Mouse (Mus musculus): ENCODE measurements around the gene Ctsj. TPM values are rescaled to one million over a fixed set of nuclear protein-coding genes. Genes with fewer than 3 reads are reported as not detected.
"Not testable (repeated sequence)": the region's sequence is repeated elsewhere in the genome, so short reads cannot be mapped to it uniquely, and the experiment has no call there.

The Ctsj gene
- not detected in 2 replicates for polyA plus RNA-seq (2015; fragmentation: Nextera tagmentation; extraction: Ambion mirVana)

DNA sequence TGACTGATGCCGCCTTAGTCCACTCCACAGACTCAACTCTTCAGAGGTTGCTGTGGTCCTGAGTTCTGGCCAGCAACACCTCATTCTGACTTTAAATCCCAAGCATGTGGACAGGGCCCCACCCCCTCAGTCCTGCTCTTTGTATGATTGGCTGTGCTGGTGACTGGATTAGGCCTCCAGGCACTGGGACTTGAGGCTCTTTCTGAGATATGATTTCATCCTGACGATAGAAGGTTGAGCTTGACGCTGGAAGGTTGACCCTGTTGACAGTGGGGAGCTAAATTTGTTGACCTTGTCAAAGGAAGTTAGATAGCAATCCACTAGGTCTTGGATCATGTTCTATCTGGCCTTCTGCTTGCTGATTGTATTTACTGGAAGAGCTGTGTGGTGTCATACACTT, at the start of gene Ctsj:
Ctsj (minus strand) TSS at position 101 of the 400 bp plus-strand sequence.
- Histone ChIP-seq H3K4me3 (replicated peaks) (no peak within 1 kb of the TSS), H3K9me3 (replicated peaks) (peaks cover 21% of the 10 kb centered on the region), H3K9ac (replicated peaks) (no peak within 1 kb of the TSS), H3K27ac (replicated peaks) (no peak within 1 kb of the TSS), H3K4me1 (no peaks in the 10 kb centered on the region), H3K36me3 (no peaks in the 10 kb centered on the region), H3K27me3 (replicated peaks) (no peaks in the 10 kb centered on the region), H3K4me2 (no peak within 1 kb of the TSS)
- 81% methylated on average over 3 of the region's 3 CpGs for WGBS
- no peak for ATAC-seq (ENCODE audit: low FRiP score)

DNA sequence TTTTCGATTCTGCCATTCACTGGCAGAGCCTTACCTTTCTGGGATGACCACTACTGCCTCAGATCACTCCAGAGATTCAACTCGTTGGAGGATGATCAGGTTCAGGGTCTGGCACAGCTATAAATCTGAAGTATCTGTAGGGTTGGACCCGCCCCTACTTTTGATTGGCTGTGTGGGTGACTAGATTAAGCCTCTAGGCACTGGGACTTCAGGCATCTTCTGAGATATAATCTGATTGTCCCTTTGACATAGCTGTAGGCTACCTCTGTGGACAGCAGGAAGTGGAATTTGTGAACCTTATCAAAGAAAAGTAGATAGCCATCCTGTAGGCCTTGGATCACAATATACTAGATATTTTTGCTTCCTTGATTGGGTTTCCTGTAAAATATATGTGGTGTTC, 34.8 kb upstream of the Ctsj start, which contains the start of gene Ctsq:
Ctsq (minus strand) TSS at position 101 of the 400 bp plus-strand sequence.
- H3K4me3 ChIP-seq (replicated peaks), result no peak within 1 kb of the TSS
- H3K4me2 ChIP-seq, result no peak within 1 kb of the TSS
- no peak for ATAC-seq (ENCODE audit: low FRiP score)
- no peaks in the 10 kb centered on the region for H3K27me3 ChIP-seq (replicated peaks)
- no peak within 1 kb of the TSS for H3K27ac ChIP-seq (replicated peaks)
- no peaks in the 10 kb centered on the region for H3K4me1 ChIP-seq
- H3K36me3 ChIP-seq, result no peaks in the 10 kb centered on the region
- 0 out of 2 replicates have a peak, but pooled peaks cover 7% of the 10 kb centered on the region for H3K9me3 ChIP-seq (replicated peaks)
- 57% methylated on average over 3 of the region's 3 CpGs for WGBS
- no peak within 1 kb of the TSS for H3K9ac ChIP-seq (replicated peaks)

DNA sequence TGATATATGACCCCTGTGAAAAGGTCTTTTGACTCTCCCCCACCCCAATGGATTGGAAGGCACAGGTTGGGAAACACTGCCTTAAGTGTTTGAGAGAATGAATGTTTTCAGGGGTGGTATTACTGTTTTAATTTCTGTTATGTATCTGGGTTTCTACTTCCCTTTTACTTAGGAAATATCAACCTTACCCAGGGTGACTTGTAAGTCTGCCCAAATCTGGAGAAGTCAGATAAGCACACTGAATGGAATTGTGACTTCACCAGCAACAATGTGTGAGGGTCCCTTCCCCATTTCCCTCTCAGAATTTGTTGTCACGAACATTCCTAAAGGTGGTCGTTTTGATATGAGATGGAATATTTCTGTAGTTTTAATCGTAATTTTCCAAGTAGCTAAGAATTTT, 17.0 kb upstream of the Ctsj start:
- no peak overlapping the region for H3K4me3 ChIP-seq (replicated peaks)
- 0 out of 2 replicates have a peak, but pooled peaks cover 3% of the 10 kb centered on the region for H3K9me3 ChIP-seq (replicated peaks)
- ATAC-seq (ENCODE audit: low FRiP score), result no peak

DNA sequence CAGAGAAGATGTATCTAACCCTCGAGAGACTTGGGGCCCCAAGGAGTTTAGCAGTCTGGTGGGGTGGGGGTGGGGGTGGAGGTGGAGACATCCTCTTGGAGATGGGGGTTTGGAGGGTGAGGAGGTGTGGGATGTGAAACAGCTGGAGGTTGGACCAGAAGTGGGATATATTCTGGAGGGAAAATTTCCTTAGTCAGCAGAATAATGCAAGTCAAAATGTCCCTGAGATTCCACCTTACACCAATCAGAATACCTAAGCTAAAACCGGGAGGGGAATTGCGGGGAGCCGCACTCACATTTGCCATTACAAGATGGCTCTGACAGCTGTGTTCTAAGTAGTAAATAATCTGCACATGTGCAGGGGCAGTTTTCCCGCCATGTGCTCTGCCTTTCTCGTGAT, 16.1 kb upstream of the Ctsj start:
- no peak overlapping the region for H3K27ac ChIP-seq (replicated peaks)
- H3K4me2 ChIP-seq, result no peak overlapping the region
- no peak for ATAC-seq (ENCODE audit: low FRiP score)
- no peak overlapping the region for H3K4me3 ChIP-seq (replicated peaks)
- 84% methylated on average over 6 of the region's 6 CpGs for WGBS
- H3K27me3 ChIP-seq (replicated peaks), result no peaks in the 10 kb centered on the region
- H3K9ac ChIP-seq (replicated peaks), result no peak overlapping the region
- 0 out of 2 replicates have a peak, but pooled peaks cover 3% of the 10 kb centered on the region for H3K9me3 ChIP-seq (replicated peaks)
- no peaks in the 10 kb centered on the region for H3K36me3 ChIP-seq
- no peaks in the 10 kb centered on the region for H3K4me1 ChIP-seq

More for the DNA sequence above, 17.0 kb upstream of the Ctsj start:
- Histone ChIP-seq H3K27ac (replicated peaks) (no peak overlapping the region), H3K36me3 (no peaks in the 10 kb centered on the region), H3K4me2 (no peak overlapping the region), H3K4me1 (no peaks in the 10 kb centered on the region), H3K27me3 (replicated peaks) (no peaks in the 10 kb centered on the region), H3K9ac (replicated peaks) (no peak overlapping the region)
- 84% methylated on average over 3 of the region's 3 CpGs for WGBS

DNA sequence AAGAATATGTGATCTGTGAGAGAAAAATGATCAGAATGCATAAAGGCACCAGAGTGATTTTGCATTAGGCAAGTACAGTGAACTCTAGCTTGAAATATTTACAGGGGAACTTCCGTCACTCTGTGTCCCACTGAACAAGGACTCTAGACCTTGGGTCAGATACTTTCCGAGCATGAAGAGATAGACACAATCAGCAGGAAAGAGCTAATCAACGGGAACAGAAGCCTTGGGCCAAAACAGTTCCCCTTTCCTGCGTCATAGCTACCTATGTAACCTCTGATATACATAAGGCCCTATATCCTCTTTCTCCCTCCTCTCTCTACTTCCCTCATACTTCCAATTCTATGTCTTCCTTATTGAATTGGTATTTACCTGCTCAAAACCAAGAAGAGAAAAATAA, 4.4 kb upstream of the Ctsj start:
- no peak overlapping the region for H3K9ac ChIP-seq (replicated peaks)
- WGBS, result 78% methylated on average over 4 of the region's 4 CpGs
- no peaks in the 10 kb centered on the region for H3K36me3 ChIP-seq
- H3K4me1 ChIP-seq, result no peaks in the 10 kb centered on the region
- H3K9me3 ChIP-seq (replicated peaks), result peaks cover 22% of the 10 kb centered on the region
- H3K4me3 ChIP-seq (replicated peaks), result no peak overlapping the region
- H3K27ac ChIP-seq (replicated peaks), result no peak overlapping the region
- no peak for ATAC-seq (ENCODE audit: low FRiP score)
- H3K4me2 ChIP-seq, result no peak overlapping the region
- no peaks in the 10 kb centered on the region for H3K27me3 ChIP-seq (replicated peaks)

DNA sequence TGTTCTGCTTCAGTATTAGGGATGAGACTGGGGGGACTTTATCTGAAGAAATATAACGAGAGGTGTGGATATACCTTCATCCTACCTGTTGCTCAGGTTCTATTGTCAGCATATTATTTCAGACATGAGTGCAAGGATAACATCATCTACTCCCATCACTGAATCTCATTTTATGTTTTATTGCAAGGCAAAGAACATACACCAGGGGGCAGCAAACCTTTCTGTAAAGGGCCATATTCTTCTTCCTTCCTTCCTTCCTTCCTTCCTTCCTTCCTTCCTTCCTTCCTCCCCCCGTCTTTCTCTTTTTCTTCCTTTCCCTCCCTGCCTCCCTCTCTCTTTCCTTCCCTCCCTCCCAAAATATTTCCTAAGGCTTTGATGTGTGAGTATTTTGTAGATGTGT, 8.2 kb downstream of the Ctsj start:
- 61% methylated on average over 2 of the region's 2 CpGs for WGBS
- ATAC-seq (ENCODE audit: low FRiP score), result no peak
- H3K9ac ChIP-seq (replicated peaks), result no peak overlapping the region

DNA sequence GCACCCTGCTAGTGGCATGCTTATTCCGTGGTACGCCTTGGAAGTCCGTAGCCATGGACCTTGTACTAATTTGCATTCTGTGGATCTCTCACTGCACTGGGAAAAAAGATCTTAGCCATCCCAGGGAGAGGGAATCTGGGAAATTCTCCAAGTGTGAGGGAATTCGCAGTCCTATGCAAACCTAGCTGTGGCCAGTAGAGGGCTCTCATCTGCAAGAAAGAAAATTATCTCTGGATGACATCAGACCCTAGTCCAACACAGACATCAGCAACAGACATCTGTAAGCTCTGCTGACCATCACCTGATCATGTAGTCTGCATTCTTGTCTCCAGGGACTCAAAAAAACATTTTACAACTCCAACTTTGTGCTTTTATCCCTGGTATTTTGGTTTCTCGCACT, 18.8 kb downstream of the Ctsj start:
- not testable (repeated sequence) for H3K36me3 ChIP-seq; H3K27me3 ChIP-seq (replicated peaks); H3K9ac ChIP-seq (replicated peaks); H3K9me3 ChIP-seq (replicated peaks); H3K4me3 ChIP-seq (replicated peaks); H3K4me1 ChIP-seq; H3K27ac ChIP-seq (replicated peaks); ATAC-seq (ENCODE audit: low FRiP score); H3K4me2 ChIP-seq
- 77% methylated on average over 3 of the region's 5 CpGs for WGBS

More for the DNA sequence above, 8.2 kb downstream of the Ctsj start:
- H3K4me1 ChIP-seq, result no peaks in the 10 kb centered on the region
- no peaks in the 10 kb centered on the region for H3K27me3 ChIP-seq (replicated peaks)
- peaks cover 5% of the 10 kb centered on the region; the same call in 1 of the 2 replicates for H3K9me3 ChIP-seq (replicated peaks)
- H3K4me2 ChIP-seq, result no peak overlapping the region
- no peak overlapping the region for H3K27ac ChIP-seq (replicated peaks)
- H3K36me3 ChIP-seq, result no peaks in the 10 kb centered on the region
- no peak overlapping the region for H3K4me3 ChIP-seq (replicated peaks)

DNA sequence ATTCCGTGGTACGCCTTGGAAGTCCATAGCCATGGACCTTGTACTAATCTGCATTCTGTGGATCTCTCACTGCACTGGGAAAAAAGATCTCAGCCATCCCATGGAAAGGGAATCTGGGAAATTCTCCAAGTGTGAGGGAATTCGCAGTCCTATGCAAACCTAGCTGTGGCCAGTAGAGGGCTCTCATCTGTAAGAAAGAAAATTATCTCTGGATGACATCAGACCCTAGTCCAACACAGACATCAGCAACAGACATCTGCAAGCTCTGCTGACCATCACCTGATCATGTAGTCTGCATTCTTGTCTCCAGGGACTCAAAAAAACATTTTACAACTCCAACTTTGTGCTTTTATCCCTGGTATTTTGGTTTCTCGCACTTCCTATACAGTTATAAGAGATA, 33.4 kb downstream of the Ctsj start:
- not testable (repeated sequence) for H3K4me1 ChIP-seq; H3K27me3 ChIP-seq (replicated peaks); ATAC-seq (ENCODE audit: low FRiP score); H3K4me2 ChIP-seq; H3K36me3 ChIP-seq; H3K27ac ChIP-seq (replicated peaks); H3K4me3 ChIP-seq (replicated peaks); H3K9me3 ChIP-seq (replicated peaks); H3K9ac ChIP-seq (replicated peaks)
- WGBS, result 68% methylated on average over 4 of the region's 4 CpGs

DNA sequence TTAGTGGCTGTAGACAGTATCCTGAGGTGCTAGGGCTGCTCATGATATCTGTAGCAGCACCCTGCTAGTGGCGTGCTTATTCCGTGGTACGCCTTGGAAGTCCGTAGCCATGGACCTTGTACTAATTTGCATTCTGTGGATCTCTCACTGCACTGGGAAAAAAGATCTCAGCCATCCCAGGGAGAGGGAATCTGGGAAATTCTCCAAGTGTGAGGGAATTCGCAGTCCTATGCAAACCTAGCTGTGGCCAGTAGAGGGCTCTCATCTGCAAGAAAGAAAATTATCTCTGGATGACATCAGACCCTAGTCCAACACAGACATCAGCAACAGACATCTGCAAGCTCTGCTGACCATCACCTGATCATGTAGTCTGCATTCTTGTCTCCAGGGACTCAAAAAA, 41.8 kb downstream of the Ctsj start:
- not testable (repeated sequence) for H3K4me3 ChIP-seq (replicated peaks); H3K27ac ChIP-seq (replicated peaks); H3K4me1 ChIP-seq; H3K36me3 ChIP-seq; H3K9me3 ChIP-seq (replicated peaks); ATAC-seq (ENCODE audit: low FRiP score); H3K4me2 ChIP-seq; H3K9ac ChIP-seq (replicated peaks); H3K27me3 ChIP-seq (replicated peaks)
- 42% methylated on average over 4 of the region's 5 CpGs for WGBS

DNA sequence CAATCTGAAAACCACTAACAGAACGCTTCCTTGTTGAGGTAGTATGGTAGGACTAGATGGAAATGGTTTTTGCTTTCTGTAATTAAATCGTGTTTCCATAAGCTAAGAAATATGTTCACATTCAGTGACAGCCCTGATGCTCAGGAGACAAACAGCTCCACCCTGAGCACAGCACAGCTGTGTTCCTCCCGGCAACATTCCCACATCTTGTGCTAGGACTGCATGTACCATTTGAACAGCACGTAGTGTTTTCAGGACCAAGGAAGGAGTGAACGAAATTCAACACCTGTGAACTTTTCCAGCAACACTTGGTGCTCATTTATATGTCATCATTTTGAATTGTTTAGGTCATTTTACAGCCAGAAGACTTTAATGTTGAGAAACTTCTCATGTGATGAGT, 44.1 kb downstream of the Ctsj start:
- no peaks in the 10 kb centered on the region for H3K27me3 ChIP-seq (replicated peaks)

More for the DNA sequence above, 44.1 kb downstream of the Ctsj start:
- 74% methylated on average over 5 of the region's 5 CpGs for WGBS
- H3K9ac ChIP-seq (replicated peaks), result no peak overlapping the region
- no peak overlapping the region for H3K4me2 ChIP-seq
- no peak overlapping the region for H3K27ac ChIP-seq (replicated peaks)
- H3K4me1 ChIP-seq, result no peaks in the 10 kb centered on the region
- H3K4me3 ChIP-seq (replicated peaks), result no peak overlapping the region
- no peaks in the 10 kb centered on the region for H3K36me3 ChIP-seq
- no peak for ATAC-seq (ENCODE audit: low FRiP score)
- H3K9me3 ChIP-seq (replicated peaks), result peaks cover 13% of the 10 kb centered on the region; the same call in 1 of the 2 replicates

Data from neural tube, embryonic 15.5 days (tissue).